In genomic region chr14:76506425-76507205, GRCm38 (mm10) we compare ENCODE assay signal across 8 mouse cellular contexts. TPM values are rescaled to one million over a fixed set of nuclear protein-coding genes. Genes with fewer than 3 reads are reported as not detected.
DNase-seq lines count a peak whose midpoint lies in the region; ATAC-seq and TF ChIP-seq lines count a peak whose summit lies in the region.

No protein-coding gene starts in this region.

- peak overlapping the region; percentile 76 for H3K4me3 ChIP-seq in cerebellum, adult 2 months (replicated peaks; ENCODE audit: insufficient read depth, low read depth, low read length)
- H3K4me3 ChIP-seq in forebrain, embryonic 13.5 days = peak overlapping the region; percentile 72
- peak overlapping the region; percentile 70 for H3K4me3 ChIP-seq in hindbrain, embryonic 16.5 days (ENCODE audit: low read length)
- peak overlapping the region; percentile 90 for H3K4me3 ChIP-seq in lung, embryonic 16.5 days (ENCODE audit: low read length)

- H3K27me3 ChIP-seq in cerebellum, adult 2 months (ENCODE audit: control insufficient read depth, insufficient read depth, low read length) = no peaks in the 10 kb centered on the region
- H3K27me3 ChIP-seq in forebrain, embryonic 13.5 days = no peaks in the 10 kb centered on the region
- no peaks in the 10 kb centered on the region for H3K27me3 ChIP-seq in hindbrain, embryonic 16.5 days (replicated peaks; ENCODE audit: control insufficient read depth, insufficient read depth, low read length)
- H3K27me3 ChIP-seq in lung, embryonic 16.5 days (ENCODE audit: control insufficient read depth, insufficient read depth, low read depth, low read length) = no peaks in the 10 kb centered on the region

- ATAC-seq in forebrain, embryonic 13.5 days = no peak
- ATAC-seq in hindbrain, embryonic 16.5 days = no peak
- ATAC-seq in lung, embryonic 16.5 days (ENCODE audit: low read depth) = no peak

- no peak for TF ChIP-seq POLR2A in cerebellum, adult 2 months (IDR thresholded peaks at IDR 0.05; ENCODE audit: borderline replicate concordance, insufficient read depth, low read length)

- H3K4me1 ChIP-seq in cerebellum, adult 2 months (ENCODE audit: control insufficient read depth, insufficient read depth, low read length) = peaks cover 15% of the 10 kb centered on the region; the same call in 1 of the 2 replicates
- H3K4me1 ChIP-seq in forebrain, embryonic 13.5 days = peaks cover 26% of the 10 kb centered on the region
- H3K4me1 ChIP-seq in hindbrain, embryonic 16.5 days (ENCODE audit: control insufficient read depth, insufficient read depth, low read depth, low read length) = peaks cover 22% of the 10 kb centered on the region
- peaks cover 15% of the 10 kb centered on the region; the same call in 1 of the 2 replicates for H3K4me1 ChIP-seq in lung, embryonic 16.5 days (replicated peaks; ENCODE audit: control insufficient read depth, insufficient read depth, low read length)

- H3K9me3 ChIP-seq in forebrain, embryonic 13.5 days (replicated peaks) = no peaks in the 10 kb centered on the region
- no peaks in the 10 kb centered on the region for H3K9me3 ChIP-seq in hindbrain, embryonic 16.5 days (ENCODE audit: control insufficient read depth, low read length)
- H3K9me3 ChIP-seq in lung, embryonic 16.5 days (ENCODE audit: control insufficient read depth, low read length) = no peaks in the 10 kb centered on the region

- peak overlapping the region; percentile 93 for H3K4me2 ChIP-seq in forebrain, embryonic 13.5 days
- H3K4me2 ChIP-seq in hindbrain, embryonic 16.5 days (ENCODE audit: low read length) = peak overlapping the region; percentile 92
- peak overlapping the region; percentile 92 for H3K4me2 ChIP-seq in lung, embryonic 16.5 days (ENCODE audit: low read depth, low read length)

- peak; percentile 37 for DNase-seq in ovary, postnatal 36 days (ENCODE audit: low spot score)
- no peak for DNase-seq in ovary, postnatal 14 days (ENCODE audit: low spot score)
- DNase-seq in cerebellum, adult 2 months = peak; percentile 47 to 59
- no peak for DNase-seq in urinary bladder, postnatal 14 days (ENCODE audit: low spot score)
- DNase-seq in layer of hippocampus, postnatal 25 days (ENCODE audit: extremely low spot score in 1 of 2, low spot score in 1 of 2) = no peak

- H3K27ac ChIP-seq in cerebellum, adult 2 months (ENCODE audit: insufficient read depth, low read length) = peak overlapping the region; percentile 82
- peak overlapping the region; percentile 100 for H3K27ac ChIP-seq in forebrain, embryonic 13.5 days
- peak overlapping the region; percentile 99 for H3K27ac ChIP-seq in hindbrain, embryonic 16.5 days (ENCODE audit: low read depth, low read length)
- peak overlapping the region; percentile 99 for H3K27ac ChIP-seq in lung, embryonic 16.5 days (ENCODE audit: low read length)

- TF ChIP-seq CTCF in cerebellum, adult 2 months (IDR thresholded peaks at IDR 0.05; ENCODE audit: borderline replicate concordance, insufficient read depth, low read depth, low read length) = no peak

- peak overlapping the region; percentile 99 for H3K9ac ChIP-seq in forebrain, embryonic 13.5 days
- peak overlapping the region; percentile 92 for H3K9ac ChIP-seq in hindbrain, embryonic 16.5 days (ENCODE audit: low read depth, low read length)
- peak overlapping the region; percentile 91 for H3K9ac ChIP-seq in lung, embryonic 16.5 days (ENCODE audit: low read length)

- peaks cover 41% of the 10 kb centered on the region for H3K36me3 ChIP-seq in forebrain, embryonic 13.5 days (ENCODE audit: poor library complexity, severe bottlenecking)
- H3K36me3 ChIP-seq in hindbrain, embryonic 16.5 days (ENCODE audit: control insufficient read depth, insufficient read depth, low read length) = peaks cover 3% of the 10 kb centered on the region; the same call in 1 of the 2 replicates
- H3K36me3 ChIP-seq in lung, embryonic 16.5 days (ENCODE audit: control insufficient read depth, insufficient read depth, low read length) = peaks cover 24% of the 10 kb centered on the region

- 11% methylated on average over 27 of the region's 27 CpGs for WGBS in cerebellum, adult 2 months
- WGBS in forebrain, embryonic 13.5 days = 44% methylated on average over 27 of the region's 27 CpGs
- 28% methylated on average over 27 of the region's 27 CpGs for WGBS in hindbrain, embryonic 16.5 days
- WGBS in lung, embryonic 16.5 days = 36% methylated on average over 27 of the region's 27 CpGs

RNA-seq across cellular contexts. Expression of gene Serp2, which starts 50.1 kb away (rescaled TPM):
- 173 and 177 TPM in 2 replicates for polyA plus RNA-seq in cerebellum, adult 2 months (2012; rRNA removed)
- 75.8 and 76.8 TPM in 2 replicates for polyA plus RNA-seq in forebrain, embryonic 13.5 days (2015; fragmentation: Nextera tagmentation; extraction: Ambion mirVana)
- 222 and 255 TPM in 2 replicates for polyA plus RNA-seq in hindbrain, embryonic 16.5 days (2015; fragmentation: Nextera tagmentation; extraction: Ambion mirVana)
- polyA plus RNA-seq in lung, embryonic 16.5 days (2015; fragmentation: Nextera tagmentation; extraction: Ambion mirVana) = 6.3 and 7.2 TPM in 2 replicates
- 100 to 1,000 TPM; 150 to 152 TPM for total RNA-seq in layer of hippocampus, postnatal 25 days (2021)

Comparison
In these comparisons a context has a peak if more than half of its experiments do, and no peak if none do; other contexts are left out.
1. DNase-seq: peak in ovary, postnatal 36 days (single experiment) and cerebellum, adult 2 months (2 of 2); none in ovary, postnatal 14 days (single experiment), urinary bladder, postnatal 14 days (single experiment) and layer of hippocampus, postnatal 25 days (0 of 2).
2. Peak in every context shown above with its lines, with median percentiles within 50 percentile points of each other: H3K27ac ChIP-seq, H3K4me3 ChIP-seq, H3K4me2 ChIP-seq and H3K9ac ChIP-seq.